Mouse (Mus musculus) cortical plate, adult 2 months (tissue): ENCODE data around the gene Tmem120b. TPM values are rescaled to one million over a fixed set of nuclear protein-coding genes. Genes with fewer than 3 reads are reported as not detected.

Source experiments
- H3K27ac ChIP-seq: fragments of 200-500 bp; 2 replicates; pipeline ENCODE4 v1.5.1; 2012; ENCODE audit warnings: low read length, control low read depth, inconsistent platforms; ENCODE audit not compliant: insufficient read depth
- H3K4me1 ChIP-seq: fragments of 200-500 bp; 2 replicates; pipeline ENCODE4 v1.6.1; 2011; ENCODE audit warnings: low read length; ENCODE audit not compliant: control insufficient read depth, insufficient read depth
- H3K4me3 ChIP-seq: fragments of 200-500 bp; 2 replicates; pipeline ENCODE4 v1.5.1; 2011; ENCODE audit warnings: mild to moderate bottlenecking, low read length, control low read depth; ENCODE audit not compliant: insufficient read depth
- CTCF ChIP-seq: fragments of 200-500 bp; IDR thresholded peaks from 2 replicates; pipeline ENCODE4 v1.5.1; 2011; ENCODE audit warnings: mild to moderate bottlenecking, control low read depth, low read length; ENCODE audit not compliant: insufficient read depth; ENCODE audit errors: extremely low read depth
- POLR2A ChIP-seq: fragments of 200-500 bp; IDR thresholded peaks from 2 replicates; pipeline ENCODE4 v1.6.1; 2011; ENCODE audit warnings: mild to moderate bottlenecking, low read length, control low read depth; ENCODE audit not compliant: insufficient read depth; ENCODE audit errors: extremely low read depth
- polyA plus RNA-seq: library from polyadenylated mRNA; depleted of rRNA; stranded (reverse); fragments of >200 nt; gene quantifications from 2 replicates; pipeline ENCODE4 v1.2.3, GENCODE M21; 2012

Tmem120b gene
- polyA plus RNA-seq, 1 experiment = 10.7 TPM

DNA sequence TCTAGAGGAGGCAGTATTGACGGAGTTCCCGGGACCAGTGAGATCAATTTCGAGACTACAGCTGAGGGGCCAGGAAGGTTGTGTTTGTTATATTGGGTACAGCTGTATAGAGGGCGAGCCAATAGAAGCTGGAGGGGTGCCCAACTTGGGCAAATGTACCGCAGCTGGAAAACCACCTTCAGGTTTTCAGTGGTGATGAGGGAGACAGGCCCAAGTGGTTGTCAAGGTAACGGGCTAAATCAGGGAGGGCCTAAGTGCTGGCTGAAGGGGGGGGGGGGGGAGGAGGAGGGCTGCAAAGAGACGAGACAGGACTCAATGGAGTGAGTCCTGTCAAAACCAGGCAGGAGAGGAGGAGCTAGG, 65.5 kb downstream of the Tmem120b start:
- Histone ChIP-seq H3K4me1 (peaks cover 13% of the 10 kb centered on the region), H3K27ac (no peak overlapping the region), H3K4me3 (no peak overlapping the region)
- TF ChIP-seq CTCF = no peak
- no peak for TF ChIP-seq POLR2A

DNA sequence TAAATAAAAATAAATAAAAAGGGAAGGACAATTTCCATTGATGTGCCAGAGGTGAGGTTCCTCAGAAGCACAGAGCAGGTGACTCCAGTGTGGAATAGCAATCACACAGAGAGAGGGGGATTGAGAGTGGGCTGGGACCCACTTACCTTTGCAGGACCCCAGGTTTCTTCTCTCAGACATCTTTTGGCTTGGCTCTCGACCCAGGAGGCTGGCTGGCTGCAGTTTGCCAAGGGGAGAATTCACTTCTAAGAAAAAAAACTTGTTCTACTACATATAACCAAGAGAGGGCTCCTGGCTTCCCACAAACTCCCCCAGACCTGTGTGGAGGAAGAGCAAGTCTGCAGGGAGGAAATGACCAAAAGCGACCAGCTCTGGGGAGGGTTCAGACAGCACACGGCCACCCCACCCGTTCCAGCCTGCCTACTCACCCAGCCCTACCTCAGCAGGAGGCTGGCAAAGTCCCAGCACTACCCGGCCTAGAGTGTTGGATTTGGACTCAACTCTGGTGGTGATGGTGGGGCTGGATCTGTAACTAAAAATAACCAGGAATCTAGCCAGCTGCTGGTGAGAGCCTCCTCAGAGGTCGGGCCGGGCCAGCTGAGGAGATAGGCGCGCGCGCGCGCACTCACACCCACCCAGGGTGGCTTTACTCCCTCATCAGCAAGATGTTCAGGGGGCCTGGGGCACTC, 66.1 kb downstream of the Tmem120b start:
- Histone ChIP-seq H3K4me3 (no peak overlapping the region), H3K4me1 (peaks cover 13% of the 10 kb centered on the region), H3K27ac (peak overlapping the region; percentile 52)
- no peak for TF ChIP-seq POLR2A
- no peak for TF ChIP-seq CTCF

DNA sequence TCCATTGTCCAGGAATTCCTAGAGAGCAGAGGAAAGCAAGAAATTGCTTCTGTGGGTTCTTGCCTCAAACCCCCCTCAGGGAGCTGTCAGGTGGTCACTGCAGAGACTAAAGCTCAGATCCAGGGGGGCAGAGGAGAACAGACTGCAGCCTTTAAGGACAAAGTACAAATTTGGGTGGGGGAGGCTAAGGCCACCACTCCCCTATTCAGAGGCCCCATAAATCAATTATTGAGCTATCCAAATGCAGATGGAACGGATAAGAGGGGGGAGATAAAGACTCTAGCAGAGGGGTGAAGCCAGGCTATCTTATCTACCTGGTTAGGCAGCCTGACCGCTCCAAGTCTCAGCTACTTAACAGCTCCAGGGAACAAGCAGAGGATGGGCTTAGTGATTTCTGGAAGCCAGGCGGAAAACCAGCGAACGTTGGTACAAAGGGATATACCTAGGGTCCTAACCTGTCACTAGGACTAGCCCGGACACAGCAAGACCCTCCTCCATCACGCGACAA, 66.7 kb downstream of the Tmem120b start:
- Histone ChIP-seq H3K4me3 (peak overlapping the region; percentile 69; the same call in 1 of the 2 replicates), H3K27ac (peak overlapping the region; percentile 52), H3K4me1 (peaks cover 13% of the 10 kb centered on the region)
- TF ChIP-seq CTCF = no peak
- TF ChIP-seq POLR2A = no peak

DNA sequence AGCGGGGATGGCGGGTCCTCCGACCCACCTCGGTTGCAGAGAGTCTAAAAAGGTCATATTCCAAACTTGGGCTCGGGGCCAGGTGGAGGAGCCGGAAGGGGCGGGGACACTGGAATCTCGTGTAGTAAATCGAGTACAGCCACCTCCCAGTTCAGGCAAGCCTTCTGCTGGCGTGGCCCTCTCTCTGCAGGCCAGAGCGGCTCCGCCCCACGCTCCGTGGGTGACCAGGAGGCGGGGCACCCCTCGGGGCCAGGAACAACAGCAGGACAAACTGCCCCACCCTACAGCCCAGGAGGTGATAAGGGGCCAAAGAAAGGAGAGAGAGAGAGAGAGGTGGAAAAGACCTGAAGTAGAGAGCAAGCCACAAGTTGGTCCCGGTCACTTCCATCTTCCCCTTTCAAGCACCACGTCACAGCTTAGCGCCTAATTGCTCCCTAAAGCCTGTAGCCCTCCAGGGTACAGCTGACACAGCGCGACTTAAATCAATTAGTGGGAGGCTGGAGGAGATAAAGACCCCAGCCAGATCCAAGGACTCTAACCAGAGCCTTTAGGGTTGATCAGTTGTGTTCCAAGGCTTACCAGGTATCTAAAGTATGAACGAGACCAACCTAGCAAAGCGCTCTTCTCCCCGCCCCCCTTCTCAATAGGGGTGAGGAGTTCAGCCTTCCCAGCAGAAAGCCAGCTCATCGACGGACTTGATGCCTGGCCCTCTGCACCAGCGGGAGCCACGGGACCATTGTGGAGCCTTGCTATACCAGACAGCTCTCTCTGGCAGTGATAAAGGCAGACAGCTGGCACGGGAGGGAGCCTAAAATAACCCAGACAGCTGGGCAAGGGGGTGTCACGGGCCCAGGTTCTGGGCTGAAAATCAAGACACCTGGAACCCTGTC, 67.5 kb downstream of the Tmem120b start:
- Histone ChIP-seq H3K4me3 (peak overlapping the region; percentile 69), H3K27ac (peak overlapping the region; percentile 84), H3K4me1 (peaks cover 12% of the 10 kb centered on the region)
- TF ChIP-seq POLR2A (no peak), CTCF (no peak)

DNA sequence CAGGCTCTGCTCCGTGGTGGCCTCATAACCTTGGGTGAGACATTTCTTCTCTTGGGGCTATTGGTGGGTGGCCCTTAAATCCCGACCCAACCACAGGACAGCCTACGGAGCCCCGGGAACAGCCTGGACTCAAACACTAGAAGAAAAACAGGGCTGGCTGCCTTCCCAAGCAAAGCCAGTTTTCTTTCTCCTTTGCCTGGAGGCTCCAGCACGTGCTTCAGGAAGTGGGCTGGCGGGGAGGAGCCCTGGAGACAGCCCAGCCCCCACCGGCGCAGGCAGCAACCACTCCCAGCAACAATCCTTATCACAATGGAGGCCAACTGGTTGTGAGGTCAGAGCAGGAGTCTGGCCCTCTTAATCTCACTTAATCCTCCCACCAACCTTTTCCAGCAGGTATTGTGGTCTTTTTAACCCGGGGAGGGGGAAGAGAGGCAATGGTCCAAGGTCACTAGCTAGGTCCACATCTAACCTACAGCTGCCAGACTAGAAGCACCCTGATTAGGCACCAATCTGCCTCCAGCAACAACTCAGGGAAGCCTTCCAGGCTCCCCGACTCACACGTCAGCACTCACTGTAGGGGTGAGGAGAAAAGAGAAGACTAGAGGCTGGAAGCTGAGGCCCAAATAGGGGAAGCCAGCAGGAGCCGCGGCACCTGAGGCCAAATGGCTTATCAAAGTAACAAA, 68.3 kb downstream of the Tmem120b start:
- H3K27ac ChIP-seq = peak overlapping the region; percentile 84
- H3K4me1 ChIP-seq = peaks cover 11% of the 10 kb centered on the region
- TF ChIP-seq CTCF = no peak
- peak; percentile 34; the same call in 1 of the 2 replicates for TF ChIP-seq POLR2A

DNA sequence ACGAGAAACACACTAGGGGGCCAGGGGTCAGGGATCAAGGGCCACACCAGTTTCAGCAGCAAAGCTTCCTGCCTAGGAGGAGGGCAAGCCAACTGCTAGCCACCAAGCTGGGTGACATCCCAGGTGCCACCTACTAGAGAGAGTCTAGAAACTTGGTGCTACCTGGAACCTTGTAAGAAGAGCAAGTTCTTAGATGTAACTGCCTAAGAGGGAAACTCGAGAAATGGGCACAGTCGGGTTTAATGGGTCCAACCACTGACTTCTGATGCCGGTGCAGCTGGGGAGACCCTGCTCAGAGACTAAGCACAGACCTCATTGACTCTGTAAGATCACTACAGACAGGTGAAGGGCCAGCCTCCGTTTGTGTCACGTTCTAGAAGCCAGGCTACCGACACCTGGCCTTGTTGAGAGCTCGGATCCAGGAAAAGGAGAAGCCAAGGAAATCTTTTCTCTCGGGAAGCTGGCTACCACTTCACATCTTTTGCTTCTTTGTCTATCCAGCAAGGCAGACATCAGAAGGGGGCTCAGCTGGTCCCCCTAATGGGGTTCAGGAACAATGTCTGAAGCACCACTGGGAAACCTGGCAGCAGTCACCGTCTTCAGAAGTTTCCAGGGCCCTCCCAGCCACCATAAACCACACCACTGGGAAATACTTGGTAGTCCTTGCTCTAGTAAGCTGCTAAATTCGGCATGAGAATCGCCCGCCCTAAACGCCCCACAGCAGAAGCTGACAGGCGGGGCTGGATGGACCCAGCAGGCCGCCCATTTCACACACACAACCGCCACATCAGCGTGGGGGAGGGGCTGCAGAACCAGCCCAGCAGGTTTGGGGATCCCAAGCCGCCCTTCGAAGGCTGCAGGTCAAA, 69.1 kb downstream of the Tmem120b start:
- no peak for TF ChIP-seq CTCF
- no peak for TF ChIP-seq POLR2A
- peak overlapping the region; percentile 84 for H3K27ac ChIP-seq
- H3K4me1 ChIP-seq = peaks cover 11% of the 10 kb centered on the region
- H3K4me3 ChIP-seq = peak overlapping the region; percentile 69

More for the DNA sequence above, 68.3 kb downstream of the Tmem120b start:
- peak overlapping the region; percentile 69 for H3K4me3 ChIP-seq

DNA sequence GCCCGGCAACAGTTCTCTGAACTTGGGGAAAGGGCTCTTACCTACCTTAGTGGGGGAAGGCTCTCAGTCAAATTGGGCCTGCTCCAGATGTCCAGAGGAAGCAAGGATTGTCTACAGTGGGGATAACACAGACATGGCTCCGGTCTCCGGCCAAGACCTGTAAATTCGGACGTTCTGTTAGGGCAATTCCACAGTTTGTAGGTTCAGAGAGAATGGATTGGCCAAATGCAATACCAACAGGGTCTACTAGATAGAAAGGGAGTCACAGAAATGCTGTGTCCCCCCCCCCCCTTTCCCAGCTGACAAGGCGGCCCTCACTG, 69.7 kb downstream of the Tmem120b start:
- peaks cover 11% of the 10 kb centered on the region for H3K4me1 ChIP-seq
- TF ChIP-seq CTCF = no peak
- TF ChIP-seq POLR2A = no peak
- H3K4me3 ChIP-seq = peak overlapping the region; percentile 69
- peak overlapping the region; percentile 84 for H3K27ac ChIP-seq

DNA sequence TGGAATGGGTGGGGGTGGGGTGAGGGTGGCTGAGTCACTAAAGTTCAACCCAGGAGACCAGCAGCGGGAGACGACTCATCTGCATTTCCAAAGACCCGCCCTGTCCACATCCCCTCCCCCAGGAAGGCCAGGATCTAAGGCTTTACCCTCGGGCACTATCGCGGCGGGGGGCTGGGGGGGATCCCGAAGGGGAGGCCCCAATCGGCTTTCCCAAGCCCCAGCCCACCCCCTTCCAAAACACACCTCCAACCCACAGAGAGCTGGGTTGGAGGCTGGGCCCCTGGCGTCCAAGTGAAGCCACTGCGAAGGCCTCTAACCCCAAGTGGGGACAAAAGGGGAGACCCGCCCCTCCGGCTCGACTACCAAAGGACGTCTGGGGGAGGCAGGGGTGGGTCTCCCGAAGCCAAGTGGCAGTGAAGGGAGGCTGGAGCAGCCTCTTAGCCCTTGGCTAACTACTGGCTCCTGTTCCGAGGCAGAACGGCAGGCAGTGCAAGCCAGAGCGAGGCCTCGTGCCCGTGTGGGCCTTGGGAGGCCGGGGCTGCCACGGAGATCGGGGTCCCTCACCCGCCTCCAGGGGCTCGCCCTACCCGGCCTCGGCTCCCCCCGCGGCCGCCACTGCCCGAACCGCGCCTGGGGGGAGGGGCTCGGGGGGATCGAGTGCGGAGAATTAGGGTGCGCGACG, 70.2 kb downstream of the Tmem120b start:
- Histone ChIP-seq H3K4me1 (peaks cover 11% of the 10 kb centered on the region), H3K4me3 (peak overlapping the region; percentile 69), H3K27ac (peak overlapping the region; percentile 100)
- TF ChIP-seq POLR2A = 0 out of 2 replicates have a peak, but pooled peaks have one; percentile 19
- no peak for TF ChIP-seq CTCF
